Mouse (Mus musculus): ENCODE results near the gene Col4a3bp.
A peak's percentile ranks its signal among the peaks of the same experiment; 100 is the strongest.
"Not testable (repeated sequence)": the region's sequence is repeated elsewhere in the genome, so short reads cannot be mapped to it uniquely, and the experiment has no call there.

Gene Col4a3bp

GRCm38 (mm10) chr13:96630396-96630795 lies 88.0 kb downstream of the Col4a3bp start:
- no peak for DNase-seq (ENCODE audit: extremely low read depth, insufficient read length, low spot score)

- DNase-seq (ENCODE audit: extremely low read depth, insufficient read length, low spot score), result no peak
Measured at GRCm38 (mm10) chr13:96644168-96644567, 101.8 kb downstream of the Col4a3bp start.

GRCm38 (mm10) chr13:96645822-96646221 lies 103.4 kb downstream of the Col4a3bp start:
- no peak for DNase-seq (ENCODE audit: extremely low read depth, insufficient read length, low spot score)

- DNase-seq (ENCODE audit: extremely low read depth, insufficient read length, low spot score), result no peak
Measured at GRCm38 (mm10) chr13:96653041-96653440, 110.6 kb downstream of the Col4a3bp start.

GRCm38 (mm10) chr13:96656673-96657072 lies 114.3 kb downstream of the Col4a3bp start:
- no peak for DNase-seq (ENCODE audit: extremely low read depth, insufficient read length, low spot score)

- no peak for DNase-seq (ENCODE audit: extremely low read depth, insufficient read length, low spot score)
Measured at GRCm38 (mm10) chr13:96658936-96659335, 116.5 kb downstream of the Col4a3bp start.

GRCm38 (mm10) chr13:96660095-96660860 lies 117.9 kb downstream of the Col4a3bp start:
- no peak for DNase-seq (ENCODE audit: extremely low read depth, insufficient read length, low spot score)

- not testable (repeated sequence) for DNase-seq (ENCODE audit: extremely low read depth, insufficient read length, low spot score)
Measured at GRCm38 (mm10) chr13:96663120-96663519, 120.7 kb downstream of the Col4a3bp start.

- DNase-seq (ENCODE audit: extremely low read depth, insufficient read length, low spot score), result no peak
Measured at GRCm38 (mm10) chr13:96664419-96664974, 122.1 kb downstream of the Col4a3bp start.

GRCm38 (mm10) chr13:96670019-96670405 lies 127.6 kb downstream of the Col4a3bp start:
- DNase-seq (ENCODE audit: extremely low read depth, insufficient read length, low spot score), result no peak

GRCm38 (mm10) chr13:96670406-96671077 lies 128.1 kb downstream of the Col4a3bp start, which contains the start of gene Hmgcr:
TSS of gene Hmgcr (minus strand) at chr13:96670936.
- DNase-seq (ENCODE audit: extremely low read depth, insufficient read length, low spot score), result peak; percentile 97

- no peak for DNase-seq (ENCODE audit: extremely low read depth, insufficient read length, low spot score)
Measured at GRCm38 (mm10) chr13:96671078-96671905, 128.9 kb downstream of the Col4a3bp start.

- DNase-seq (ENCODE audit: extremely low read depth, insufficient read length, low spot score), result no peak
Measured at GRCm38 (mm10) chr13:96671906-96672234, 129.5 kb downstream of the Col4a3bp start.

GRCm38 (mm10) chr13:96672276-96672675 lies 129.9 kb downstream of the Col4a3bp start:
- DNase-seq (ENCODE audit: extremely low read depth, insufficient read length, low spot score), result no peak

GRCm38 (mm10) chr13:96673817-96674216 lies 131.4 kb downstream of the Col4a3bp start:
- no peak for DNase-seq (ENCODE audit: extremely low read depth, insufficient read length, low spot score)

GRCm38 (mm10) chr13:96675756-96676155 lies 133.3 kb downstream of the Col4a3bp start:
- no peak for DNase-seq (ENCODE audit: extremely low read depth, insufficient read length, low spot score)

- DNase-seq (ENCODE audit: extremely low read depth, insufficient read length, low spot score), result no peak
Measured at GRCm38 (mm10) chr13:96677071-96677470, 134.7 kb downstream of the Col4a3bp start.

- no peak for DNase-seq (ENCODE audit: extremely low read depth, insufficient read length, low spot score)
Measured at GRCm38 (mm10) chr13:96678616-96679015, 136.2 kb downstream of the Col4a3bp start.

- DNase-seq (ENCODE audit: extremely low read depth, insufficient read length, low spot score), result peak; percentile 32
Measured at GRCm38 (mm10) chr13:96680163-96681087, 138.0 kb downstream of the Col4a3bp start.

- peak; percentile 72 for DNase-seq (ENCODE audit: extremely low read depth, insufficient read length, low spot score)
Measured at GRCm38 (mm10) chr13:96681088-96681620, 138.7 kb downstream of the Col4a3bp start.
